Mouse (Mus musculus): ENCODE data around the gene Galm. TPM values are rescaled to one million over a fixed set of nuclear protein-coding genes. Genes with fewer than 3 reads are reported as not detected.
"Not testable (repeated sequence)": the region's sequence is repeated elsewhere in the genome, so short reads cannot be mapped to it uniquely, and the experiment has no call there.

Gene Galm
- total RNA-seq, 2 experiments from 2014 or later = 11.0 to 12.4 TPM

DNA sequence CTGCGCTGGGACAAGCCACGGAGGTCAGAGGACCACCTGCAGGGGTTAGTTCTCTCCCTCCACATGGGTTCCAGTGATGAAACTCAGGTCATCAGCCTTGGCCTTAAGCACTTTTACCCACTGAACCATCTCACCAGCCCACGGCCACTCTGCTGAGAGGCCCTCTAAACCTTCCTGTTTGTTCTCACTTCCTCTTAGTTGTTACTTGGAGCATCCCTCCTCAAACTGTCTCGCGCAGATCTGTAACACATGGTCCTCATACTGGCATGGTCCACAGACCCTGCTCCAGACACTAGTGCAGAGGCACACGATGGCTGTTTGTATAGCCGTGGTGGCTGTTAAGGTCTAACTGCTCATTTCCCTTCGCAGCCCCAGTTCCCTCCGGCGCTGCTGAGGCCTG, 56.3 kb downstream of the Galm start:
- DNase-seq = no peak
- intact Hi-C loops (cut with DNase I) = loop anchor here (5.0 kb wide), 1 partner anchor 321 kb away; no protein-coding TSS in a partner anchor

DNA sequence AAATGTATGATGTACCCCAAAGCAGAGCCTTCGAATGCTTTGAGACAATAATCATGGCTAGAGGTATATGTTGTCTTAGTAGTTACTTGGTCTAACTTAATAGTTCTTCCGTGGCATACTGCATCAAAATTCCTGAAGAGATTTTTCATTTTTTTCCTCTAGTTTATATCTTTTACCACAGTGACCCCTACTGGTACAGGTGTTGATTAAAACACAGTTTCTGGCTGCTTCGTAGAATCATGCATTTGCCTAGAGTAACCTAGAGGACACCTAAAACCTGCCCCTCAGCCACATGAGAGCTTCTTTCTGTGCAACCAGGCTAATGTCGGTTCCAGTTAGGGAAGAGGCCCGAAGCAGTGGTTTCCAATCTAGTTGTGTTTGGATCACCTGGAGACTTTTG, 65.8 kb downstream of the Galm start:
- DNase-seq = no peak
- intact Hi-C loops (cut with DNase I) = no loop called here

DNA sequence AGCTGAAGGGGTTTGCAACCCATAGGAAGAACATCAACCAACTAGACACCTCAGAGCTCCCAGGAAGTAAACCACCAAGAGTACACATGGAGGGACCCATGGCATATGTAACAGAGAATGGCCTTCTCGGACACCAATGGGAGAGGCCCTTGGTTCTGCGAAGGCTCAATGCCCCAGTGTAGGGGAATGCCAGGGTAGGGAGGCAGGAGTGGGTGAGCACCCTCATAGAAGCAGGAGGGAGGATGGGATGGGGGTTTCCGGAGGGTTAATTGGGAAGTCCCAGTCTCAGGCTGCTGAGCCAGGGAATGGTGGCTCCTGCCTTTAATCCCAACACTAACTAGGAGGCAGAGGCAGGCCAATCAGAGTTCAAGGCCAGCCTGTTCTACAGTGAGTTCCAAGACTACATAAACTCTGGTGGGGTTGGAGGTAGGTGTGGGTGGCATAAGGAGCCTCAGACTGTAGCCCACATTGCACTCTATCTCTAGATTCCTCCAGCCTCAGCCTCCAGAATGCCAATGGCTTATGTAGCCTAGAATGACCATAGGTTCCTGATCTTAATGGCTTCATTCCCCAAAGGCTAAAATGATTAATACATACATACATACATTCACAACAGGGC, 72.0 kb downstream of the Galm start:
- DNase-seq = no peak
- intact Hi-C loops (cut with DNase I) = no loop called here

DNA sequence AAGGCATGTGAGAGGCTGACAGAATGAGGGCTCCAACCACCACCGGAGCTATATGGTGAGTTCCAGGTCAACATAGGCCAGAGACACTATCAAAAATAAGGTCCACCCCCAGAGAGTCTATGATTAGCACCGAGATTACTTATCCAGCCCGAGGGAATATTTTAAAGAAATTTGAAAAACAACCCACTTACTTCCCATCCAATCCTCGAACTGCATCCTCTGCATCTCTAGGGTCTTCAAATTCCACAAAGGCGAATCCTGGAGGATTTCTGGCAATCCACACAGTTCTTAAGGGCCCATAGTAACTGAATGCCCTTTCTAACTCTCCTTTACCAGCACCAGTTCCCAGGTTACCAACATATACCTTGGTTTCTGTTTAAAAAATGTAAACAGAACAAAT, 78.4 kb downstream of the Galm start:
- intact Hi-C loops (cut with DNase I) = no loop called here
- no peak for DNase-seq

DNA sequence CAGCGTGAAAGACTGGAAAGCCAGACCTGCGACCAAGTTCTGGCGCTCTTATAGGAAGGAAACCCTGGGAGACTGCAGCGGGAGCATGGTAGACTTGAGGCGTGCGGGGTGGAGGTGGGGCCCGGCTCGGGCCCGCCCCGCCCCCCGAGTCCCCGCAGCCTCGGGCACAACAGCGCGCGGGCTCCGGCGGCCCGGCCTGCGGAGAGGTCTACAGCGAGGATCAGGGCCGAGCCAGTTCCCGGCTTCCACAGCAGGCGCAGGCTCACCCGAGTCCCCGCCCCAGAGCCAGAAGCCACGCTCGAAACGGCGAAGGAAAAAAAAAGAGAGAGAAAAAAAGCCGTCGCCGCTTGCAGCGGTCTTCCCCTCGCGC, 79.0 kb downstream of the Galm start:
- DNase-seq = no peak
- intact Hi-C loops (cut with DNase I) = no loop called here

DNA sequence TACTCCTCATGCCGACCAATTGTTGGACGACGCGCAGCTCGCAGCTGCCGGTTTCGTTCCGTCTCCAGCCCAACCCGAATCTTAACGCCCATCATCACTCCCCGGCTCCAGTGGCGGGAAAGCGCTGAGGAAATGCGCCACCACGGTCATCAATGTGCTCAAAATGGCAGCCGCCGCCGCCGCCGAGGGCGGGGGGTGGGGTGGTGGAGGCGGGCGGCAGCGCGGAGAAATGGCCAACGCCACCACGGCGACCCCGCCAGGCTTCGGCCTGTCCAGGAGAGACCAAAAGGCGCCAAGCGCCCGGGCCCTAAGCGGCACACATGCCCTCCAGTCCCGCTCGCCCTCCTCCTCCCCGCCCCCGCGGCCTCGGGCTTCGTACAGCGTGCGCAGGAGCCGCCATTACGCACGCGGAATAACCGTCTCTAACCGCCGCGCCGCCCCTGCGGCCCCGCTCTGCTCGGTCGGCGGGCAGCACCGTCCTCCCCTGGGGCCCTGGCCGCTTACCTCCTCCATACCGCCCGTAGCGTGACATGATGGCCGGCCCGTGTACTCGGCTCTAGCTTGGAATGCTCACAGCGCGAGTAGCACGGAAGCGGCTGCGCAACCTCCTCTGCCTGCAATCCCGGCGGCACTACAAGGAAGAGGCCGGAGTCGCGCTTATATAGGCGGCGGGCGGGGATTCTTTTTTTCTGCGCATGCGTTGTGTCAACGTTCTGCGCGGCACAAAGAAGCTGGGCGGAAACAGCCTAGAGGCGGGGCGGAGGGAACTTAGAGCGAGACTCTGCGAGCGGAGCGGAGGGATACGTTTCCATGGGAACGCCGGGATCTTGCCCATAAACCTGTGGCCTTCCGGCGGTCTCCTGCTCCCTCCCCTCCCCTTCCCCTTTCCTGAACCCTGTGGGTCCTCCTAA, 79.7 kb downstream of the Galm start, which contains the start of the genes Srsf7 and Ttc39d:
Srsf7 (minus strand) TSS at position 637 of the 911 bp plus-strand sequence.
Ttc39d (plus strand) TSS at position 790 of the 911 bp plus-strand sequence.
- intact Hi-C loops (cut with DNase I) = no loop called here
- DNase-seq = peak; percentile 98

DNA sequence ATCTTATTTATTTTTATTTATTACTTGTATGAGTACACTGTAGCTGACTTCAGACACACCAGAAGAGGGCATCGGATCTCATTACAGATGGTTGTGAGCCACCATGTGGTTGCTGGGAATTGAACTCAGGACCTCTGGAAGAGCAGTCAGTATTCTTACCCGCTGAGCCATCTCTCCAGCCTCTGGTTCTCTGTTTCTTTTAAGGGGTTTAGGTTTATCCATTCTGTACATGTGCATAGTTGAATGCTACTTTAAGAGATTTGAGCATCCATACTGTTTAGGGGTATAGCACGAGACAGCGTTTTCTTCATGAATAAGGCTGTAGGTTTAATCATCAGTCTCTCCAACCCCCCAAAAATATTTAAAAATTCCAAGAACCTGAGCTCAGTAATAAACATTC, 86.7 kb downstream of the Galm start:
- intact Hi-C loops (cut with DNase I); DNase-seq: not testable (repeated sequence)

DNA sequence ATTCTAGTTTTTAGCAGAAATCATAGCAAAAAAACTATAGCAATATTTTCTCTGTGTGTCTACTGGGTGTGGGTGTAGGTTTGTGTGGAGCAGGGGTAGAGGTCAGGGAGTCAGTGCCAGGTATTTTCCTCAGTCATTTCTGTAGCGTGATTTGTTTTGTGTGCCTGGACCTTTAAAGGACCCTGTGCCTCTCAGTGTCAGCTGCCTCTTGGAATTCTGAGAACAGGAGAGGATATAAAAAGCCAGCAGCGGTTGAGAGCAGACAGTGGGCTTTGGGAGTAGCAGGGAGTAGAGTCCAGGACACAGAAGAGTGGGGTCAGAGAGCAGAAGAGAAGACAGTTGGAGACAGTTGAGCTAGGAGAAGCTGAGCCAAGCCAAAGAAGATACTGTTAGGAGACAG, 92.9 kb downstream of the Galm start:
- intact Hi-C loops (cut with DNase I) = no loop called here

DNA sequence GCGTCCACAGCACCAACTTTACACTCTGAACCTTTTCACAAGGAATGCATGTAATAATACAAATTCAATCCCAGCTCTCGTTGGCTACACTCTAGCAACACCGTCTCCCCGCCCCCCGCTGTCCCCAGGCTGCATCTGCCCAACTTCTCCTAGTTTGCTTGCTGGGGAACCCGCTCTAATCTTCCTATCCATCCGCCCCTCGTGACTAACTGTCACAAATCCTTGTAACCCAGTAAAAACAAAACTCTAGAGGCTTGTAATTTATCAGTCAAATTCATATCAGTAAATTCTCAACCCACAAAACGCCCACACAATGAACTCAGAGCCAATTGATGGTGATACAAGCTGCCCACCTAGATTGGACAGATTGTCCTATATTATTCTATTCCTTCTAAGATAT, 93.9 kb downstream of the Galm start:
- no peak for DNase-seq
- intact Hi-C loops (cut with DNase I) = no loop called here

More for the DNA sequence above, 92.9 kb downstream of the Galm start:
- DNase-seq = no peak

DNA sequence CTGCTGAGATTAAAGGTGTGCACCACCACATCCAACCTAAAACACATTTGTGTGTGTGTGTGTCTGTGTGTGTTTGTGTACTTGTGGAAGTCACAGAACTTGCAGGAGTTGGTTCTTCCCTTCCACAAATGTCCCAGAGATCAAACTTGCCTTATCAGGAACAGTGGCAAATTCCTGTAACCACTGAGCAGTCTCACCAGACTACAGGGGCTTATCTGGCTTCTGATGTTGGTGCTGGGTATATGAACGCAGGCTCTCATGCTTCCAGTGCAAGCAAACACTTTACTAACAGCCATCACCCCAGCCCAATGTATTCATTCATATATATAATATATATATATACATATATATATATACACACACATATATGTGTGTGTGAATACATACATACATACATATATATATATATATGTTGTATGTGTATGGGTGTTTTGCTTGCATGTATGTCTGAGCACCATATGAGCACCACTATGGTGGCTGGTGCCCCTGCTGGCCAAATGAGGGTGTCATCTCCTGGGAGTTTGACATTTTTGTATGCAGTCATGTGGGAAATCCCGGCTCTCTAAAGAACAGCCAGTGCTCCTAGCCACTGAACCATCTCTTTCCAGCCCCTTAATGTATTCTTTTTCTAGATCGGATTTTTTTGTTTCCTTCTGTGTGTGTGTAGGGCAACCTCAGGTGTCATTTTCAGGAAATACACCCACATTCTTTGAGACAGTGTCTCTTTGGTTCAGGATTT, 94.8 kb downstream of the Galm start:
- intact Hi-C loops (cut with DNase I) = no loop called here
- DNase-seq = no peak

DNA sequence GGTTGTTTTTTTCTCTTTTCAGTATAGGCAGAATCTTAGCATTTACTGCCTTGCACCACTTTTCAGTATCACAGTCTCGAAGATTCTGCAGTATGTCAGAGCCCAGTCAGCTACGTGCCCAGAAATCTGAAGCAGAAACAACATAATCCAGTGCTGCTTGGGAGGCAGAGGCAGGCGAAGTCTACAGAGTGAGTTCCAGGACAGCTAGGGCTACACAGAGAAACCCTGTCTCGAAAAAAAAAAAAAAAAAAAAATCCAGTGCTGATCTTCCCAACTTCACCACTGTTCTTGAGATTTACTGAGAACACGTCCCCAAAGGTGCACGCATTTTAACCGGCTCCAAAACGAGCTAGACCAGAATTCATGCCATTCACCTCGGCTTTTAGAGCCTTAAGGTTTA, 96.6 kb downstream of the Galm start:
- intact Hi-C loops (cut with DNase I) = no loop called here
- DNase-seq = no peak

DNA sequence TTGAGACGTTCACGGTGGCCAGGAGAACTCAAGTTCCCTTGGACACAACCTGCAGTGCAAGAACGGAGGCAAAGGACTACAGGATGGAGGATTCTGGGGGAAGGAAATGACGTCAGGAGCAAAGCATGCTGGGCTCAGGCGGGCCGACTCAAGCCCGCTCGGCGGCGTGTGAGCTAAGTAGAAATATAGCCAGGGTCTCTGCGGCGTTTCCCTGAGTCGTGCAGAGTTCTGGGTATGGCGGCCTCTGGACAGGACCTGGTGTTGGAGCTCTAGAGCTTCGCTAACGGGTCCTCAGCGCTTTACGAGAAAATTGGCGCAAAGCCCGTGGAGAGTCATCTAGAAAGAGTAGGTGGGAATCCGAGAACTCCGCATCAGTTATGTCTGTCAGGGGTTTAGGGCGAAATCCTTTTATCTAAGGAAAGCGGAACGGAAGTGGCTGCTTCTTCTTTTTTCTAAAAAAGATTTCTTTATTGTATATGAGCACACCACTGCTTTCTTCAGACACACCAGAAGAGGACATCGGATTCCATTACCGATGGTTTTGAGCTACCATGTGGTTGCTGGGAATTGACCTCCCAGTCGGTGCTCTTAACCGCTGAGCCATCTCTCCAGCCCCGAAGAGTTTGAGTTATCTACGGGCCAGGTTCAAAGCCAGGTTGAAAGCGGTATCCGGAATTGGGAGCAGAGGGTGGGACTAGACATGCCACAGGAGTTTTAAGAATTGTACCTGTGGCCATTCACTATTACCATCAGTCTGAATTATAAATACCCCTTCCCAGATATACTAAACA, 97.2 kb downstream of the Galm start, which contains the start of gene Gemin6:
Gemin6 (plus strand) TSS at position 116 of the 791 bp plus-strand sequence.
- peak; percentile 73 to 80 for DNase-seq
- intact Hi-C loops (cut with DNase I) = no loop called here

DNA sequence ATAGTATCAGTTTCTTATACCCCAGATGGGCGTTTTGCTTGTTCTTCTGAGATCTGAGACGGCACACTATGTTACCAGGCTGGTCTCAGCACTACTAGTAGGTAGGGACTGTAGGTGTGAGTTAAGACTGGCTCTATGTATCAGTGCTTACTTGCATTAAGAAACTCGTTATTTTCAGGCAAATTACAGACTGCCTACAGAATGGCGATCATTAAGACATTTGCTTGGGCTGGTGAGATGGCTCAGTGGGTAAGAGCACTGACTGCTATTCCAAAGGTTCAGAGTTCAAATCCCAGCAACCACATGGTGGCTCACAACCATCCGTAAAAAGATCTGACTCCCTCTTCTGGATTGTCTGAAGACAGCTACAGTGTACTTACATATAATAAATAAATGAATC, 97.9 kb downstream of the Galm start:
- DNase-seq; intact Hi-C loops (cut with DNase I): not testable (repeated sequence)

DNA sequence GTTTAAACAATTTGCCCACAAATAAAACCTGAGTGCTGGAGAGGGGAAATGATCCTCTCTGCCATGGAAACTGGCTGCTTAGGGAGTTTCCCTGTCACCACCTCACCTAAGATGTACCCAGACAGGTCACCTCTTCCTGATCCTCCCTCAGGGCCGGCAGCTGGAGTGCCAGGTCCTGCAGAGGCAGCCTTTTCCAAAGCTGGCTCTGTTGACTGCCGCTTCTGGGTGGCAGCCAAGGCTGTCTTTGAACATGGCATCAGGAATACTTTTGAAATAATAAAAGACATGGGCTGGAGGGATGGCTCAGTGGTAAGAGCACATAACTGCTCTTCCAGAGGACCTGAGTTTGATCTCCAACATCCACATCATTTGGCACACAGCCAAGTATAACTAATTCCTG, 102.1 kb downstream of the Galm start:
- intact Hi-C loops (cut with DNase I) = no loop called here
- DNase-seq = peak; percentile 32 to 43

DNA sequence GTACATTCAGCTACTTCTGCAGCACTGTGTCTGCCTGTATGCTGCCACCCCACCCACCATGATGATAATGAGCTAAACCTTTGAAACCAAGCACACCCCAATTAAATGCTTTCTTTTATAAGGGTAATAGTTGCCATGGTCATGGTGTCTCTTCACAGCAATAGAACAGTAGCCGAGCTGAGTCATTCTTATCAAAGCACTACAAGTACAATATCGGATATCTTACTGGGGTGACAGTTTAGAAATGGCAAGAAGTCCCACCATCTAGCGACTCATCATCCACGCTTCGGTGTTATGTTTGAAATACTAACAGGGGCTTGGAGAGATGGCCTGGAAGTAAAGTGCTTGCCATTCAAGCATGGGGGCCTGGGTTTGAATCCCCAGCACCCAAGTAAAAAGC, 106.6 kb downstream of the Galm start:
- DNase-seq = no peak
- intact Hi-C loops (cut with DNase I) = no loop called here

DNA sequence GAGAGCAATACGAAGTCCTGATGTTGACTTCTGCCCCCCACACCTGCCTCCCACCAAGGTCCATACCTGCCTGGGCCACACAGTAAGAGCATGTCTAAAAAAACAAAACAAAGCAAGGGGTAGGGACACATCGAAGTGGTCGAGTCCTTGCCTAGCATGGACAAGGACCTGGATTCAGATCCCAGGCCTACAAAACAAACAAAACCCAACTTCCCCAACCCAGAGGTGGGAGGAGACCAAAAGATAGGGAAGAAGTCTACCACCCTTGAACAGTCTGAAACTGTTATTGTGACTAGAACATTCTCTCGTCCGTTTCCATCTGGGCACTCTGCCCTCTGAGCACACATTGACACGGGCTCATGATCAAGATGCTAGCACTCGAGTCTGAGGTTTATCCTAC, 107.1 kb downstream of the Galm start:
- DNase-seq = no peak
- intact Hi-C loops (cut with DNase I) = no loop called here
